18 mouse cellular contexts compared by ENCODE assay signal in genomic region chr5:102930161-102930560, GRCm38 (mm10).
DNase-seq lines count a peak whose midpoint lies in the region; ATAC-seq and TF ChIP-seq lines count a peak whose summit lies in the region.
"Had no signal": no experiment of that assay in that cellular context is flagged by ENCODE, and none has a peak within 500 bp of the region (broad histone marks: within the 10 kb centered on the region; RNA-seq: fewer than 3 reads in every experiment).

No protein-coding gene starts in this region.

- no peak for DNase-seq in gastrocnemius, adult 2 months
- no peak for DNase-seq in gastrocnemius, postnatal 25 days
- peak; percentile 21 for DNase-seq in kidney, postnatal 10 days
- DNase-seq in midbrain, embryonic 14.5 days = no peak
- DNase-seq in adrenal gland, adult 18-20 months (ENCODE audit: low spot score in 2 of 2) = no peak
- DNase-seq: adrenal gland, postnatal 25 days; cerebellum, adult 9-10 months; left cerebral cortex, postnatal 4 days; lung, adult 2 months; lung, postnatal 36 days had no signal

- no peaks in the 10 kb centered on the region for H3K4me1 ChIP-seq in kidney, embryonic 14.5 days (ENCODE audit: control insufficient read depth, insufficient read depth, low read length)
- peaks cover 2% of the 10 kb centered on the region; the same call in 1 of the 2 replicates for H3K4me1 ChIP-seq in midbrain, embryonic 16.5 days (ENCODE audit: control insufficient read depth, insufficient read depth, low read length)
- no peaks in the 10 kb centered on the region for H3K4me1 ChIP-seq in midbrain, embryonic 14.5 days (ENCODE audit: control insufficient read depth, insufficient read depth, low read length)
- H3K4me1 ChIP-seq: heart, embryonic 10.5 days; liver, embryonic 12.5 days; megakaryocyte, embryonic 14.5 days had no signal

- peak overlapping the region; percentile 19; the same call in 1 of the 2 replicates for H3K4me3 ChIP-seq in gastrocnemius, adult 2 months
- no peak overlapping the region for H3K4me3 ChIP-seq in kidney, embryonic 14.5 days (ENCODE audit: low read length)
- no peak overlapping the region for H3K4me3 ChIP-seq in midbrain, embryonic 16.5 days (ENCODE audit: low read depth, low read length)
- H3K4me3 ChIP-seq in midbrain, embryonic 14.5 days (replicated peaks; ENCODE audit: low read depth, low read length) = no peak overlapping the region
- H3K4me3 ChIP-seq: heart, embryonic 10.5 days; liver, embryonic 12.5 days; megakaryocyte, embryonic 14.5 days had no signal

- H3K36me3 ChIP-seq in kidney, embryonic 14.5 days (ENCODE audit: control insufficient read depth, insufficient read depth, low read length) = no peaks in the 10 kb centered on the region
- peaks cover 6% of the 10 kb centered on the region; the same call in 1 of the 2 replicates for H3K36me3 ChIP-seq in midbrain, embryonic 16.5 days (ENCODE audit: control insufficient read depth, insufficient read depth, low read length)
- H3K36me3 ChIP-seq in midbrain, embryonic 14.5 days (ENCODE audit: control insufficient read depth, insufficient read depth, low read length) = peaks cover 12% of the 10 kb centered on the region
- H3K36me3 ChIP-seq: heart, embryonic 10.5 days; liver, embryonic 12.5 days had no signal

- no peaks in the 10 kb centered on the region for H3K27me3 ChIP-seq in kidney, embryonic 14.5 days (ENCODE audit: control insufficient read depth, insufficient read depth, low read length)
- H3K27me3 ChIP-seq in midbrain, embryonic 16.5 days (ENCODE audit: control insufficient read depth, insufficient read depth, low read depth, low read length) = no peaks in the 10 kb centered on the region
- H3K27me3 ChIP-seq in midbrain, embryonic 14.5 days (ENCODE audit: control insufficient read depth, insufficient read depth, low read length) = no peaks in the 10 kb centered on the region
- H3K27me3 ChIP-seq: liver, embryonic 12.5 days; megakaryocyte, embryonic 14.5 days had no signal

- H3K9me3 ChIP-seq in kidney, embryonic 14.5 days (ENCODE audit: control insufficient read depth, low read length) = no peaks in the 10 kb centered on the region
- H3K9me3 ChIP-seq in midbrain, embryonic 16.5 days (replicated peaks; ENCODE audit: control insufficient read depth, low read length, poor library complexity, severe bottlenecking) = no peaks in the 10 kb centered on the region
- H3K9me3 ChIP-seq in midbrain, embryonic 14.5 days (ENCODE audit: control insufficient read depth, low read length) = no peaks in the 10 kb centered on the region
- H3K9me3 ChIP-seq: heart, embryonic 10.5 days; liver, embryonic 12.5 days had no signal

- intact Hi-C loops in gastrocnemius, adult 2 months (cut with DNase I) = no loop called here

- 80% methylated on average over 6 of the region's 6 CpGs for WGBS in kidney, embryonic 14.5 days
- 33% methylated on average over 6 of the region's 6 CpGs for WGBS in midbrain, embryonic 16.5 days
- 45% methylated on average over 6 of the region's 6 CpGs for WGBS in midbrain, embryonic 14.5 days

- no peak for ATAC-seq in kidney, embryonic 14.5 days (ENCODE audit: low FRiP score, low TSS enrichment)
- no peak for ATAC-seq in midbrain, embryonic 16.5 days
- ATAC-seq in midbrain, embryonic 14.5 days (ENCODE audit: low FRiP score, low TSS enrichment) = no peak
- ATAC-seq: CD4-positive, CD25-positive, alpha-beta regulatory T cell, adult 4 months; hindbrain, embryonic 16.5 days; intestine, embryonic 16.5 days; liver, embryonic 12.5 days had no signal

- no peak for TF ChIP-seq CTCF in gastrocnemius, adult 2 months (IDR thresholded peaks at IDR 0.05)

- H3K4me2 ChIP-seq in kidney, embryonic 14.5 days (replicated peaks; ENCODE audit: low read depth, low read length) = no peak overlapping the region
- no peak overlapping the region for H3K4me2 ChIP-seq in midbrain, embryonic 16.5 days (ENCODE audit: low read length)
- no peak overlapping the region for H3K4me2 ChIP-seq in midbrain, embryonic 14.5 days (ENCODE audit: low read length)
- H3K4me2 ChIP-seq: liver, embryonic 12.5 days had no signal

- no peak overlapping the region for H3K27ac ChIP-seq in gastrocnemius, adult 2 months
- H3K27ac ChIP-seq in kidney, embryonic 14.5 days (ENCODE audit: low read depth, low read length) = no peak overlapping the region
- H3K27ac ChIP-seq in midbrain, embryonic 16.5 days (ENCODE audit: low read length) = 0 out of 2 replicates have a peak overlapping the region, but pooled peaks have one; percentile 18
- no peak overlapping the region for H3K27ac ChIP-seq in midbrain, embryonic 14.5 days (replicated peaks; ENCODE audit: low read depth, low read length)
- H3K27ac ChIP-seq: heart, embryonic 10.5 days; liver, embryonic 12.5 days had no signal

- no peak overlapping the region for H3K9ac ChIP-seq in kidney, embryonic 14.5 days (ENCODE audit: low read depth, low read length)
- no peak overlapping the region for H3K9ac ChIP-seq in midbrain, embryonic 16.5 days (ENCODE audit: low read depth, low read length)
- H3K9ac ChIP-seq in midbrain, embryonic 14.5 days (replicated peaks; ENCODE audit: low read length) = no peak overlapping the region
- H3K9ac ChIP-seq: liver, embryonic 12.5 days had no signal
